In the genomic region with DNA sequence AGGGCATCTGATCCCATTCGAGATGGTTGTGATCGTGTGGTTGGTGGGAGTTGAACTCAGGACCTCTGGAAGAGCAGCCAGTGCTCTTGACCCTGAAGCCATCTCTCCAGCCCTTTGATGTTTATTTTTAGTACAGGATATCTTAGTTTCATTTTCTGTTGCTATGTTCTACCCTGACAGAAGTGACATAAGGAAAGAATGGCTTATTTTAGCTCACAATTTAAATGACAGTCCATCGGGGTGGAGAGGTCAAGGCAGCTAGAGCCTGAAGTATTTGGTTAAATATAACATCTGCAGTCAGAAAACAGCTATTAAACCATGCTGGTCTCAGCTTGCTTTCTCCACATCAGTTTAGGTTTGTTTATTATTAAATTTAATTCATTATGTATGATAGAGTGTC, we compare ENCODE assay signal across 24 mouse cellular contexts. TPM values are rescaled to one million over a fixed set of nuclear protein-coding genes. Genes with fewer than 3 reads are reported as not detected.
"Had no signal": no experiment of that assay in that cellular context is flagged by ENCODE, and none has a peak within 500 bp of the region (broad histone marks: within the 10 kb centered on the region; RNA-seq: fewer than 3 reads in every experiment).

No protein-coding gene starts in this region.

- H3K4me2 ChIP-seq: limb, embryonic 15.5 days; midbrain, embryonic 12.5 days; neural tube, embryonic 13.5 days; stomach, embryonic 15.5 days had no signal

- H3K27ac ChIP-seq: limb, embryonic 15.5 days; liver, embryonic 14.5 days; midbrain, embryonic 12.5 days; neural tube, embryonic 13.5 days; stomach, embryonic 15.5 days had no signal

- ATAC-seq: midbrain, embryonic 16.5 days had no signal

- DNase-seq: kidney, adult 8-10 months; kidney, postnatal 36 days; layer of hippocampus, adult 9-11 months; layer of hippocampus, postnatal 36 days; lung, postnatal 10 days; retina, postnatal 1 day; right cerebral cortex, postnatal 14 days; thymus, adult 2 months; thymus, postnatal 25 days had no signal

- H3K27me3 ChIP-seq: limb, embryonic 15.5 days; midbrain, embryonic 12.5 days; neural tube, embryonic 13.5 days; stomach, embryonic 15.5 days had no signal

- H3K36me3 ChIP-seq: limb, embryonic 15.5 days; midbrain, embryonic 12.5 days; neural tube, embryonic 13.5 days; stomach, embryonic 15.5 days had no signal

- H3K4me3 ChIP-seq: limb, embryonic 15.5 days; midbrain, embryonic 12.5 days; neural tube, embryonic 13.5 days; stomach, embryonic 15.5 days had no signal

- H3K9me3 ChIP-seq: limb, embryonic 15.5 days; midbrain, embryonic 12.5 days; neural tube, embryonic 13.5 days; stomach, embryonic 15.5 days had no signal

- H3K9ac ChIP-seq: limb, embryonic 15.5 days; liver, embryonic 14.5 days; midbrain, embryonic 12.5 days; neural tube, embryonic 13.5 days; stomach, embryonic 15.5 days had no signal

- H3K4me1 ChIP-seq: limb, embryonic 15.5 days; neural tube, embryonic 13.5 days; stomach, embryonic 15.5 days had no signal

RNA-seq across cellular contexts. Expression of gene Tex19.2, which starts 2.7 kb away (rescaled TPM):
- total RNA-seq: layer of hippocampus, adult 18-20 months; layer of hippocampus, postnatal 36 days; left cerebral cortex, adult 8-10 months; left cerebral cortex, postnatal 25 days; megakaryocyte-erythroid progenitor cell, adult 5-6 weeks had no signal
- polyA plus RNA-seq: kidney, embryonic 16.5 days; limb, embryonic 11.5 days; limb, embryonic 15.5 days; midbrain, embryonic 12.5 days; midbrain, embryonic 16.5 days; neural tube, embryonic 13.5 days; spleen, adult 2 months; stomach, embryonic 15.5 days had no signal

RNA-seq across cellular contexts. Expression of gene Tex19.1, which starts 24.8 kb away (rescaled TPM):
- total RNA-seq: layer of hippocampus, adult 18-20 months; layer of hippocampus, postnatal 36 days; left cerebral cortex, adult 8-10 months; left cerebral cortex, postnatal 25 days; megakaryocyte-erythroid progenitor cell, adult 5-6 weeks had no signal
- polyA plus RNA-seq: limb, embryonic 15.5 days; midbrain, embryonic 12.5 days; midbrain, embryonic 16.5 days; neural tube, embryonic 13.5 days; spleen, adult 2 months had no signal

RNA-seq across cellular contexts. Expression of gene Uts2r, which starts 38.9 kb away (rescaled TPM):
- total RNA-seq: left cerebral cortex, postnatal 25 days; megakaryocyte-erythroid progenitor cell, adult 5-6 weeks had no signal
- polyA plus RNA-seq: limb, embryonic 11.5 days; liver, embryonic 14.5 days; spleen, adult 2 months; stomach, embryonic 15.5 days; urinary bladder, adult 2 months had no signal

RNA-seq across cellular contexts. Expression of gene Sectm1a, which starts 40.1 kb away (rescaled TPM):
- total RNA-seq: layer of hippocampus, adult 18-20 months; layer of hippocampus, postnatal 36 days; left cerebral cortex, adult 8-10 months; left cerebral cortex, postnatal 25 days; megakaryocyte-erythroid progenitor cell, adult 5-6 weeks had no signal
- polyA plus RNA-seq: limb, embryonic 11.5 days; midbrain, embryonic 12.5 days; midbrain, embryonic 16.5 days; neural tube, embryonic 13.5 days had no signal

RNA-seq across cellular contexts. Expression of gene Sectm1b, which starts 57.8 kb away (rescaled TPM):
- total RNA-seq: layer of hippocampus, adult 18-20 months; layer of hippocampus, postnatal 36 days; left cerebral cortex, adult 8-10 months; left cerebral cortex, postnatal 25 days; megakaryocyte-erythroid progenitor cell, adult 5-6 weeks had no signal
- polyA plus RNA-seq: limb, embryonic 11.5 days; midbrain, embryonic 12.5 days; midbrain, embryonic 16.5 days; neural tube, embryonic 13.5 days; spleen, adult 2 months; testis, adult 2 months; urinary bladder, adult 2 months had no signal
